In the genomic region with DNA sequence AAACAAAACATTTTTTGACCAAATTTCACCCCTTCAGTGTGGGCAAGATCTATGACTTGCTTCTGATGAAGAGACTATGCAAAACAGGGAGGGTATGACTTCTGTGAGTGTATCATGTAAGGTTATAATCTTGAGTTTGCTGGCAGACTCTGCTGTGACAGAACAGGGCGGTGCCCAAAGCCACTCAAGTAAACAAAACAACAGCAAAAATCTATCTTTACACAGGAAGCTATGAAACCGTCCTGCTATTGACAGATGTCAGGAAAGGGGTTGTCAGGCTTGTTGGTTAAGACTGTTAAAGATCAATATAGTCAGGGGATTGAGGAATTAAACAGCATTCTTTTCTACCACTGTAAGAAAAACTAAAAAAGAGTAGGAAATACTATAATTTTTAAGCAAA, we compare ENCODE assay signal across 23 mouse cellular contexts.
"Had no signal": no experiment of that assay in that cellular context is flagged by ENCODE, and none has a peak within 500 bp of the region (broad histone marks: within the 10 kb centered on the region; RNA-seq: fewer than 3 reads in every experiment).

No protein-coding gene starts in this region.

- ATAC-seq: liver, embryonic 12.5 days; midbrain, embryonic 15.5 days had no signal

- H3K4me3 ChIP-seq: kidney, embryonic 15.5 days; limb, embryonic 10.5 days; limb, embryonic 13.5 days; liver, embryonic 12.5 days; liver, embryonic 15.5 days; lung, embryonic 15.5 days; megakaryocyte, embryonic 14.5 days; midbrain, embryonic 12.5 days; midbrain, embryonic 15.5 days; neural tube, embryonic 12.5 days; neural tube, embryonic 15.5 days had no signal

- DNase-seq: kidney, adult 2 months; kidney, postnatal 10 days; kidney, postnatal 36 days; layer of hippocampus, adult 9-11 months; liver; lung, adult 18-20 months; lung, postnatal 10 days; lung, postnatal 36 days; retina, postnatal 1 day; right cerebral cortex, postnatal 25 days; thymus, adult 18-20 months; thymus, postnatal 36 days had no signal

- H3K27ac ChIP-seq: kidney, embryonic 15.5 days; limb, embryonic 10.5 days; limb, embryonic 13.5 days; liver, embryonic 12.5 days; liver, embryonic 15.5 days; lung, embryonic 15.5 days; midbrain, embryonic 12.5 days; midbrain, embryonic 15.5 days; neural tube, embryonic 12.5 days; neural tube, embryonic 15.5 days had no signal
